10 mouse cellular contexts compared by ENCODE assay signal in genomic region chr5:27789586-27789985, GRCm38 (mm10). TPM values are rescaled to one million over a fixed set of nuclear protein-coding genes. Genes with fewer than 3 reads are reported as not detected.
A peak's percentile ranks its signal among the peaks of the same experiment; 100 is the strongest.
DNase-seq lines count a peak whose midpoint lies in the region; ATAC-seq and TF ChIP-seq lines count a peak whose summit lies in the region.
"Had no signal": no experiment of that assay in that cellular context is flagged by ENCODE, and none has a peak within 500 bp of the region (broad histone marks: within the 10 kb centered on the region; RNA-seq: fewer than 3 reads in every experiment).

No protein-coding gene starts in this region.

- peak overlapping the region; percentile 66 for H3K4me2 ChIP-seq in kidney, embryonic 15.5 days
- peak overlapping the region; percentile 59 for H3K4me2 ChIP-seq in embryonic facial prominence, embryonic 11.5 days (ENCODE audit: low read depth, low read length)
- peak overlapping the region; percentile 79 for H3K4me2 ChIP-seq in intestine, embryonic 14.5 days (ENCODE audit: low read length)
- peak overlapping the region; percentile 53 for H3K4me2 ChIP-seq in midbrain, postnatal 0 days (ENCODE audit: low read depth, low read length, poor library complexity, severe bottlenecking)

- TF ChIP-seq CTCF in midbrain, postnatal 0 days (IDR thresholded peaks at IDR 0.05) = no peak

- peaks cover 49% of the 10 kb centered on the region for H3K36me3 ChIP-seq in kidney, embryonic 15.5 days
- peaks cover 7% of the 10 kb centered on the region for H3K36me3 ChIP-seq in embryonic facial prominence, embryonic 11.5 days (replicated peaks; ENCODE audit: control insufficient read depth, insufficient read depth, low read depth, low read length)
- H3K36me3 ChIP-seq in intestine, embryonic 14.5 days (ENCODE audit: control insufficient read depth, insufficient read depth, low read length) = peaks cover 43% of the 10 kb centered on the region
- peaks cover 25% of the 10 kb centered on the region for H3K36me3 ChIP-seq in midbrain, postnatal 0 days (ENCODE audit: insufficient read depth, low read length)

- no peaks in the 10 kb centered on the region for H3K9me3 ChIP-seq in kidney, embryonic 15.5 days (replicated peaks)
- H3K9me3 ChIP-seq in embryonic facial prominence, embryonic 11.5 days (replicated peaks; ENCODE audit: control insufficient read depth, low read length) = no peaks in the 10 kb centered on the region
- no peaks in the 10 kb centered on the region for H3K9me3 ChIP-seq in intestine, embryonic 14.5 days (ENCODE audit: control insufficient read depth, low read length)
- no peaks in the 10 kb centered on the region for H3K9me3 ChIP-seq in midbrain, postnatal 0 days (ENCODE audit: low read length)

- 68% methylated on average over 10 of the region's 10 CpGs for WGBS in kidney, embryonic 15.5 days
- WGBS in embryonic facial prominence, embryonic 11.5 days = 73% methylated on average over 10 of the region's 10 CpGs
- WGBS in intestine, embryonic 14.5 days = 71% methylated on average over 10 of the region's 10 CpGs
- 77% methylated on average over 10 of the region's 10 CpGs for WGBS in midbrain, postnatal 0 days

- peak overlapping the region; percentile 82 for H3K9ac ChIP-seq in kidney, embryonic 15.5 days
- H3K9ac ChIP-seq in embryonic facial prominence, embryonic 11.5 days (replicated peaks; ENCODE audit: low read length) = 0 out of 2 replicates have a peak overlapping the region, but pooled peaks have one; percentile 32
- H3K9ac ChIP-seq in intestine, embryonic 14.5 days (ENCODE audit: low read length) = peak overlapping the region; percentile 82
- peak overlapping the region; percentile 1; the same call in 1 of the 2 replicates for H3K9ac ChIP-seq in midbrain, postnatal 0 days (replicated peaks; ENCODE audit: low read length, poor library complexity, severe bottlenecking)

- H3K27ac ChIP-seq in kidney, embryonic 15.5 days = no peak overlapping the region
- H3K27ac ChIP-seq in embryonic facial prominence, embryonic 11.5 days (replicated peaks; ENCODE audit: low read depth, low read length) = no peak overlapping the region
- no peak overlapping the region for H3K27ac ChIP-seq in intestine, embryonic 14.5 days (ENCODE audit: low read depth)
- no peak overlapping the region for H3K27ac ChIP-seq in midbrain, postnatal 0 days (ENCODE audit: low read depth, low read length)

- peaks cover 23% of the 10 kb centered on the region for H3K4me1 ChIP-seq in kidney, embryonic 15.5 days
- H3K4me1 ChIP-seq in embryonic facial prominence, embryonic 11.5 days (ENCODE audit: control insufficient read depth, insufficient read depth, low read length) = no peaks in the 10 kb centered on the region
- peaks cover 12% of the 10 kb centered on the region for H3K4me1 ChIP-seq in intestine, embryonic 14.5 days (replicated peaks; ENCODE audit: control insufficient read depth, insufficient read depth, low read length)
- peaks cover 10% of the 10 kb centered on the region; the same call in 1 of the 2 replicates for H3K4me1 ChIP-seq in midbrain, postnatal 0 days (ENCODE audit: insufficient read depth, low read length)

- H3K4me3 ChIP-seq in kidney, embryonic 15.5 days (replicated peaks) = peak overlapping the region; percentile 88
- peak overlapping the region; percentile 65 for H3K4me3 ChIP-seq in embryonic facial prominence, embryonic 11.5 days (ENCODE audit: low read depth, low read length)
- peak overlapping the region; percentile 87; the same call in 1 of the 2 replicates for H3K4me3 ChIP-seq in intestine, embryonic 14.5 days (ENCODE audit: low read depth, low read length)
- H3K4me3 ChIP-seq in midbrain, postnatal 0 days (ENCODE audit: low read depth, low read length) = peak overlapping the region; percentile 77

- no peak for ATAC-seq in kidney, embryonic 15.5 days (replicated peaks; ENCODE audit: low FRiP score)
- ATAC-seq in embryonic facial prominence, embryonic 11.5 days (replicated peaks; ENCODE audit: insufficient number of reproducible peaks, low FRiP score, low TSS enrichment, low read depth) = no peak
- no peak for ATAC-seq in intestine, embryonic 14.5 days (replicated peaks; ENCODE audit: low FRiP score, low TSS enrichment, low read depth)
- no peak for ATAC-seq in midbrain, postnatal 0 days (ENCODE audit: low FRiP score)
- ATAC-seq: Patski had no signal

- DNase-seq in kidney, postnatal 4 days = no peak
- no peak for DNase-seq in embryonic facial prominence, embryonic 11.5 days (ENCODE audit: low spot score)
- no peak for DNase-seq in intestine, embryonic 14.5 days (ENCODE audit: low spot score)
- DNase-seq in midbrain, postnatal 0 days (ENCODE audit: low spot score) = no peak
- DNase-seq in right cerebral cortex, postnatal 10 days (ENCODE audit: low spot score in 2 of 2) = no peak
- no peak for DNase-seq in adrenal gland, postnatal 14 days
- no peak for DNase-seq in layer of hippocampus, postnatal 25 days (ENCODE audit: extremely low spot score in 1 of 2, low spot score in 1 of 2)
- DNase-seq: layer of hippocampus, postnatal 36 days had no signal

- H3K27me3 ChIP-seq in kidney, embryonic 15.5 days = no peaks in the 10 kb centered on the region
- H3K27me3 ChIP-seq in embryonic facial prominence, embryonic 11.5 days (ENCODE audit: control insufficient read depth, insufficient read depth, low read length) = no peaks in the 10 kb centered on the region
- no peaks in the 10 kb centered on the region for H3K27me3 ChIP-seq in intestine, embryonic 14.5 days (replicated peaks; ENCODE audit: control insufficient read depth, insufficient read depth, low read length)
- H3K27me3 ChIP-seq in midbrain, postnatal 0 days (ENCODE audit: insufficient read depth, low read length) = no peaks in the 10 kb centered on the region
- H3K27me3 ChIP-seq: Patski had no signal

RNA-seq across cellular contexts. Expression of gene Paxip1, which starts 1.9 kb away (rescaled TPM):
- polyA plus RNA-seq in kidney, embryonic 15.5 days (2015; fragmentation: Nextera tagmentation; extraction: Ambion mirVana) = 36.8 and 40.2 TPM in 2 replicates
- polyA plus RNA-seq in embryonic facial prominence, embryonic 11.5 days (2014; fragmentation: Nextera tagmentation; extraction: Ambion mirVana) = 43.6 and 48.0 TPM in 2 replicates
- 42.6 and 43.1 TPM in 2 replicates for polyA plus RNA-seq in intestine, embryonic 14.5 days (2014; fragmentation: Nextera tagmentation; extraction: Ambion mirVana)
- 43.0 and 48.8 TPM in 2 replicates for total RNA-seq in midbrain, postnatal 0 days (2014; rRNA removed)
- polyA plus RNA-seq in midbrain, postnatal 0 days (2015; fragmentation: Nextera tagmentation; extraction: Ambion mirVana) = 21.2 and 23.1 TPM in 2 replicates
- 30.1 and 31.7 TPM in 2 replicates for total RNA-seq in adrenal gland, postnatal 14 days (2021)
- total RNA-seq in layer of hippocampus, postnatal 25 days (2021) = 10 to 100 TPM; 52.7 to 53.2 TPM

RNA-seq across cellular contexts. Expression of gene Htr5a, which starts 52.4 kb away (rescaled TPM):
- polyA plus RNA-seq in kidney, embryonic 15.5 days (2015; fragmentation: Nextera tagmentation; extraction: Ambion mirVana) = not detected in 2 replicates
- not detected in 2 replicates for polyA plus RNA-seq in embryonic facial prominence, embryonic 11.5 days (2014; fragmentation: Nextera tagmentation; extraction: Ambion mirVana)
- polyA plus RNA-seq in intestine, embryonic 14.5 days (2014; fragmentation: Nextera tagmentation; extraction: Ambion mirVana) = 0.07 TPM in 1 of 2 replicates, not detected in the other
- total RNA-seq in midbrain, postnatal 0 days (2014; rRNA removed) = 10.9 and 12.3 TPM in 2 replicates
- 1.4 and 1.6 TPM in 2 replicates for polyA plus RNA-seq in midbrain, postnatal 0 days (2015; fragmentation: Nextera tagmentation; extraction: Ambion mirVana)
- not detected in 2 replicates for total RNA-seq in adrenal gland, postnatal 14 days (2021)
- total RNA-seq in layer of hippocampus, postnatal 25 days (2021) = 1 to 10 TPM; 6.9 to 7.6 TPM
- polyA plus RNA-seq: Patski had no signal

Comparison
In these comparisons a context has a peak if more than half of its experiments do, and no peak if none do; other contexts are left out.
1. H3K9ac ChIP-seq: peak in every context shown above with its lines; median percentile 82 in kidney, embryonic 15.5 days; 82 in intestine, embryonic 14.5 days; 32 in embryonic facial prominence, embryonic 11.5 days; 1 in midbrain, postnatal 0 days.